Mouse (Mus musculus) heart, adult 2 months (tissue): Measurements from ENCODE around the gene Frrs1l.

ENCODE experiments used
- CTCF ChIP-seq: fragments of 200-600 bp; IDR thresholded peaks from 2 replicates; pipeline ENCODE4 v1.8.1; 2022; ENCODE audit warnings: antibody characterized with exemption, mild to moderate bottlenecking, moderate library complexity
- EP300 ChIP-seq: fragments of 200-500 bp; IDR thresholded peaks from 2 replicates; pipeline ENCODE4 v1.6.1; 2011; ENCODE audit warnings: low read depth, low read length, control low read depth; ENCODE audit not compliant: insufficient read depth
- POLR2A ChIP-seq: fragments of 200-500 bp; IDR thresholded peaks from 2 replicates; pipeline ENCODE4 v1.6.1; 2011; ENCODE audit warnings: mild to moderate bottlenecking, low read depth, low read length, control low read depth; ENCODE audit not compliant: insufficient read depth

- TF ChIP-seq CTCF, result no peak
- no peak for TF ChIP-seq POLR2A
- TF ChIP-seq EP300, result no peak
These were observed 1.8 kb upstream of the Frrs1l start for GRCm38 (mm10) chr4:56991951-56992350.
